Mouse (Mus musculus): Measurements from ENCODE around the gene Panx1.

DNA sequence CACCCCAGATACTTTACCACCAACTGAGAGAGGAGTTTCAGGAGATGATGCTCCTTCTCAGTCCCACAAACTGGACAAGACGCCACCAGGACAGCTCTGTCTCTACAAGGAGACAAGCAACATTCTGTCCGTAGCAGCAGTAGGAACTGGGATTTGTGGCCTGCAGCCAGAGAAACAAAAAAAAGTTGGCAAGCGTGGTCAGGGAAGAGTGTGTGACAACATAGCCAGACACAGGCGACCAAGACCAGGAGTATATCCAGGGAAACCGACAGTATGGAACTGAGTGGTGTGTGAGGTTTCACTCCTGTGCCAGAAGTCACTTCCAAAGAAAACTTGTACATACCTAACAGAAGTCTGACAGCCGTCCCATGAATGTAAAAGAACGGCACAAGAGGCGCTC lies 14.5 kb downstream of the Panx1 start:
- no peak for TF ChIP-seq CTCF (conservative IDR thresholded peaks at IDR 0.05 in 1 of 2, IDR thresholded peaks at IDR 0.05 in 1 of 2; ENCODE audit: low read depth in 2 of 2, low read length in 2 of 2)
- no peak for TF ChIP-seq HCFC1 (IDR thresholded peaks at IDR 0.05; ENCODE audit: low read depth, low read length)
- no peak for TF ChIP-seq POLR2A (IDR thresholded peaks at IDR 0.05; ENCODE audit: low read depth, low read length)
- TF ChIP-seq EP300 (IDR thresholded peaks at IDR 0.05; ENCODE audit: low read length) = no peak
- no peak for TF ChIP-seq SIN3A (IDR thresholded peaks at IDR 0.05; ENCODE audit: low read length)
- no peak for TF ChIP-seq JUND (conservative IDR thresholded peaks at IDR 0.05; ENCODE audit: low read depth, low read length)
- no peak for TF ChIP-seq USF1 (IDR thresholded peaks at IDR 0.05; ENCODE audit: low read depth, low read length)
